Mouse (Mus musculus): ENCODE results near the gene Rbbp4. TPM values are rescaled to one million over a fixed set of nuclear protein-coding genes. Genes with fewer than 3 reads are reported as not detected.
"Not testable (repeated sequence)": the region's sequence is repeated elsewhere in the genome, so short reads cannot be mapped to it uniquely, and the experiment has no call there.

The Rbbp4 gene
- total RNA-seq (2022) = 10 to 100 TPM; 35.5 to 40.8 (median 40.0) TPM

GRCm38 (mm10) chr4:129335216-129336074, at the start of gene Rbbp4, which contains the start of gene Zbtb8os:
Rbbp4 (minus strand) TSS chr4:129335370.
Zbtb8os (plus strand) TSS chr4:129335695.
- peak; percentile 91 to 95 for DNase-seq (ENCODE audit: low spot score in 2 of 2)

GRCm38 (mm10) chr4:129384440-129384839, 49.3 kb upstream of the Rbbp4 start:
- DNase-seq (ENCODE audit: low spot score in 2 of 2) = no peak

- DNase-seq (ENCODE audit: low spot score in 2 of 2) = no peak
These were observed 48.4 kb upstream of the Rbbp4 start for GRCm38 (mm10) chr4:129383586-129383985.

- no peak for DNase-seq (ENCODE audit: low spot score in 2 of 2)
These were observed 47.3 kb upstream of the Rbbp4 start for GRCm38 (mm10) chr4:129382488-129382887.

- no peak for DNase-seq (ENCODE audit: low spot score in 2 of 2)
These were observed 46.9 kb upstream of the Rbbp4 start for GRCm38 (mm10) chr4:129382029-129382428.

- no peak for DNase-seq (ENCODE audit: low spot score in 2 of 2)
These were observed 46.0 kb upstream of the Rbbp4 start for GRCm38 (mm10) chr4:129381148-129381547.

- no peak for DNase-seq (ENCODE audit: low spot score in 2 of 2)
These were observed 44.6 kb upstream of the Rbbp4 start for GRCm38 (mm10) chr4:129379805-129380204.

GRCm38 (mm10) chr4:129377601-129378390, 42.6 kb upstream of the Rbbp4 start, which contains the start of gene Zbtb8a:
Zbtb8a (minus strand) TSS chr4:129378116.
- DNase-seq (ENCODE audit: low spot score in 2 of 2) = no peak

DNA sequence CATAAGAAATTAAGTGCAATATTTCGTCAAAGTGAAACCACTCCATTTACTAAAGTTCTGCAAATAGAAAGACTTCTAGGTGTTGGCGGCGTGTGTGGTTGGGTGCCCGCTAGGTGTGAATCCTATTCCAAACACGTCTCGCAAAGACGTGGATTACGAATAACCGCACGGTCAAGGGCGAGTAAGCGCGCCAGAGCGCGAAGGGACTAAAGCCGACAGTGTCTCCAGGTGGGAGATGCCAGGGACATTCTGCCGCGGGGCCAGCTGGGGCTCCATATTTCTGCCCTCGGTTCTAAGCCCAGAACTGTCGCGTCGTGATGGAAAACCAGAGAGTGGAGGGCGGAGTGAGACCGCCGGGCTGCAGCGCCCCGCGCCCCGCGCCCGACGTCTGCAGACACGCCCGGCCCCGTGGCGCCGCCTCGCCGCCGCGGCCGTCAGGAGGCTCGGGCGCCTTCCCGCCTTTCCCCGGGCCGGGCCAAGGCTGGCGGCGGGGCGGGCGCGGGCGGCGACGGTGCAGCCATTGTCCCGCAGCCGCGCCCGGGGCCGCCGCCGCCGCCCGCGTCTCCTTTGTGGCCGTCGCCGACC, 41.9 kb upstream of the Rbbp4 start:
- peak in 1 of 2 experiments; percentile 5 for DNase-seq (ENCODE audit: low spot score in 2 of 2)

DNA sequence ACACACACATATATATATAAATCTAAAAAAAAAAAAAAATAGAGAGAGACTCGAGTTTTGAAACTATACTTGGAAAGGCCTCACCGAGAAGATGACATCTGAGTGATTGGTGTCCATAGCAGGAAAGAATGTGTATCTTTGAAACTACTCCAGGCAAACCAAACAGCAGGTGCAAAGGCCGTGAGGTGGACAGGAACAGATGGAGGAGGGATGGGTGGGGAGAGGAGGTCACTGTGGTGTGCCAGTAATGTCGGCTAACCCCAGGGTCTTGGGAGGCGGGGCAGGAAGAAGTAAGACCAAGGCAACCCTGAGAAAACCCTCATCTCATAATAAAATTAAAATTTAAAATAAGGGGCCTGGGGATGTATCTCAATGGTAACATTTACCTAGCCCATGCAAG, 40.7 kb upstream of the Rbbp4 start:
- no peak for DNase-seq (ENCODE audit: low spot score in 2 of 2)

GRCm38 (mm10) chr4:129375000-129375399, 39.8 kb upstream of the Rbbp4 start:
- DNase-seq (ENCODE audit: low spot score in 2 of 2) = no peak

- no peak for DNase-seq (ENCODE audit: low spot score in 2 of 2)
These were observed 39.1 kb upstream of the Rbbp4 start for GRCm38 (mm10) chr4:129374219-129374755.

DNA sequence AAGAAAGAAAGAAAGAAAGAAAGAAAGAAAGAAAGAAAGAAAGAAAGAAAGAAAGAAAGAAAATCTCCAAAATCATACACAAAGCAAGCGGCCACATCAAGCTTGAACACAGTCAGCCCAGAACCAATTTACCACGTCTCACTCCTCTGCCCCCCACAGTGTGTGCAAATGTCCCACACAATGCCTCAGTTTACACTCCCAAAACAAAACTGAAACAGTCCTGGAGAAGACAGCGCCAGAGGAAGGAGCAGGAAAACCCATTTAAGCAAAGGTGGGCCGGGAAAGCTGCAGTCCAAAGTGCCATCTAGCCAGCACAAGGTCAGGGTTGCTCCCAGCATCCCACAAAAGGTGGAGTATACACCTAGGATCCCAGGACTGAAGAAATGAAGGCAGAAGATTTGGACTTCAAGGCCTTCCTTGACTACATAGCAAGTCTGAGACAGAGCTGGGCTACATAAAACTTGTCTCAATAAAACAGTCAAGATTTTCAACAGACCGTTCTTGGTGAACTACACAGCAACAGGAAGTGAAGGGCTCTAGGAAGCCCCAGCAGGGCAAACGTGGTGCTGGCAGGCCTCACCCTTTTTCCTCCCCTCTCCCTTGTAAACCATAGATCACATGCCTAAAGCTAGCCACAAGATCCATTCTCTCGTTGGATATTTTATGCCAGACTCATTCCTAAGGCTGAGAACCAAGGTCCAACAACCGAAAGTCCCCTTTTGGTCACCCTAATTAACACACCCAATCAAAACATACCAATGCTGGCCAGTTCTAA, 38.2 kb upstream of the Rbbp4 start:
- no peak for DNase-seq (ENCODE audit: low spot score in 2 of 2)

DNA sequence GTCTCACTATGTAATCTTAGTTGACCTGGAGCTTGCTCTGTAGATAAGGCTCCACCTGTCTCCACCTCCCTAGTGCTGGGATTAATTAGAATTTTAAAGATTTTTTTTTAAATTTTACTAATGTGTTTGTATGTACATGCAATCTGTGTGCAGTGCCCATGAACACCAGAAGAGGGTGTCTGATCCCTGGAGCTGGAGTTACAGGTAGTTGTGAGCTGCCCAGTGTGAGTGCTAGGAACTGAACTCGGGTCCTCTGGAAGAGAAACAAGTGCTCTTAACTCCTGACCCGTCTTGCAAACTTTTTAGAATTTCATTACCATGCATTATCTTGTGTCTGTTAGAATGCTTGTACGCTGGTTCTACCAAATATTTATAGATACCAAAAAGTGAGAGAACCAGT, 36.2 kb upstream of the Rbbp4 start:
- DNase-seq (ENCODE audit: low spot score in 2 of 2) = no peak

- no peak for DNase-seq (ENCODE audit: low spot score in 2 of 2)
These were observed 30.1 kb upstream of the Rbbp4 start for GRCm38 (mm10) chr4:129365224-129365623.

GRCm38 (mm10) chr4:129364379-129364778, 29.2 kb upstream of the Rbbp4 start:
- no peak for DNase-seq (ENCODE audit: low spot score in 2 of 2)

DNA sequence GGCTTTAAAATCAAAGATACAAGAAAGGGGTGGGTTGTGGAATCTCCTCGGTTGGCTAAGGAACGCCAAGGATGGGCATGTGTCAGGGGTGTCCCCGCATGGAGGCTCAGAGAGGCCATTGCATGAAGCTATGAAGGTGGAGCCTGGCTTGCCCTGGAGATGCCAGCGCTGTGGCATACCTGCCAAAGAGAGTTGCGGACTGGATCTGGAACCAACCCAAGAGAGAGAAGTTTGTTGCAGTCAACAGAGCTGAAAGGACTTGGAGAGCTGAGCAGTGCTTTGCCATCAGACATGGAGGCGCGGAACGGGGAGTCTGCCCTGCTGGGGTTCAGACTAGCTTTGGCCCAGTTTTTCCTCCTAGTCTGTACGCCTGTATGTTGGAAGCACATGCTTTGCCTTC, 28.3 kb upstream of the Rbbp4 start:
- DNase-seq (ENCODE audit: low spot score in 2 of 2) = no peak

- no peak for DNase-seq (ENCODE audit: low spot score in 2 of 2)
These were observed 27.6 kb upstream of the Rbbp4 start for GRCm38 (mm10) chr4:129362771-129363170.

DNA sequence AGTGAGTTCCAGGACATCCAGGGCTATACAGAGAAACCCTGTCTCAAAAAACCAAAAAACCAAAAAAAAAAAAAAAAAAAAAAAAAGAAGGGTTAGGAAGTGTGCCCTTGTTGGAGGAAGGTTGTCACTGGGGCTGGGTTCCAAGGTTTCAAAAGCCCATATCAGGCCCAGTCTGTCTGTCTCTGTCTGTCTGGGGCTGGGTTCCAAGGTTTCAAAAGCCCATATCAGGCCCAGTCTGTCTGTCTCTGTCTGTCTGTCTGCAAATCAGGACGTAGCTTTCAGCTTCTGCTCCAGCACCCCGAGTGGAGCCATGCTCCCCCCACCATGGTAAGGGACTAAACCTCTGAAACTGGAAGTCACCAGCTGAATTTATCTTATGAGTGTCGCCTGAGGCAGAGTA, 27.1 kb upstream of the Rbbp4 start:
- not testable (repeated sequence) for DNase-seq (ENCODE audit: low spot score in 2 of 2)

- no peak for DNase-seq (ENCODE audit: low spot score in 2 of 2)
These were observed 22.5 kb upstream of the Rbbp4 start for GRCm38 (mm10) chr4:129357613-129358163.

DNA sequence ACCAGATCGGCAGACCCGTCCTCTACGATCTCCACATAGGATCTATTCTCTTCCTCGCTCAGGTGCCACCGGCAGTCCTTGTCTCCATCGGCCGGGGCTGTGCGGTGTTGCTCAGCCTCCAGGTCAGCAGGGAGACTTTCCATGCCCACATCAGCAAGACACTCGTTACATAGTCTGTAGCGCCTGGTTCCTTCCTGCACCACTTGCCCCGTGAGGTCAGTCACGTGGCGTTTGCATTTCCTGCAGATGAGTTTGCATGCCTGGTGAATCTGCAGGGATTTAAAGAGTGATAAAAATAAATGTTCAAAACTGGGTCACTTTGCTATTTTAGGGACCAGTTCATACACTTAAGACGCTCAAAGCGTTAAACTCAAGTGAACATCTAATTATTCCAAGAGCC, 19.1 kb upstream of the Rbbp4 start:
- no peak for DNase-seq (ENCODE audit: low spot score in 2 of 2)

Data from gastrocnemius, adult 8-10 months (tissue).